Mouse (Mus musculus) embryonic fibroblast, embryonic 13.5 days (primary cell): ENCODE measurements around the gene Galnt10. TPM values are rescaled to one million over a fixed set of nuclear protein-coding genes. Genes with fewer than 3 reads are reported as not detected.
"Not testable (repeated sequence)": the region's sequence is repeated elsewhere in the genome, so short reads cannot be mapped to it uniquely, and the experiment has no call there.

Experiments
- H3K27ac ChIP-seq: 2 replicates; pipeline ENCODE4 v1.5.1; 2012; ENCODE audit warnings: low read length, control low read depth, inconsistent platforms; ENCODE audit not compliant: insufficient read depth
- H3K4me1 ChIP-seq: 2 replicates; pipeline ENCODE4 v1.6.1; 2011; ENCODE audit warnings: low read length; ENCODE audit not compliant: control insufficient read depth, insufficient read depth
- H3K4me3 ChIP-seq: 2 replicates; pipeline ENCODE4 v1.5.1; 2011; ENCODE audit warnings: mild to moderate bottlenecking, control low read depth, low read length; ENCODE audit not compliant: insufficient read depth
- CTCF ChIP-seq: IDR thresholded peaks from 2 replicates; pipeline ENCODE4 v1.5.1; 2011; ENCODE audit warnings: mild to moderate bottlenecking, control low read depth, low read length, moderate library complexity, borderline replicate concordance; ENCODE audit not compliant: insufficient read depth
- POLR2A ChIP-seq: IDR thresholded peaks from 2 replicates; pipeline ENCODE4 v1.6.1; 2011; ENCODE audit warnings: low read depth, mild to moderate bottlenecking, control low read depth, low read length, moderate library complexity
- polyA plus RNA-seq: library from polyadenylated mRNA; stranded (reverse); fragments of >200 nt; gene quantifications from 2 replicates; pipeline ENCODE4 v1.2.4, GENCODE M21; 2011; ENCODE audit warnings: low read depth; ENCODE audit not compliant: missing spikeins, insufficient read length

Gene Galnt10
- polyA plus RNA-seq, 1 experiment = 51.8 TPM

GRCm38 (mm10) chr11:57809732-57810098, 164.5 kb downstream of the Galnt10 start:
- H3K4me3 ChIP-seq = no peak overlapping the region
- TF ChIP-seq CTCF = no peak
- TF ChIP-seq POLR2A = no peak
- no peak overlapping the region for H3K27ac ChIP-seq
- H3K4me1 ChIP-seq = no peaks in the 10 kb centered on the region

GRCm38 (mm10) chr11:57811006-57811405, 165.8 kb downstream of the Galnt10 start:
- TF ChIP-seq CTCF (no peak), POLR2A (no peak)
- Histone ChIP-seq H3K4me1 (no peaks in the 10 kb centered on the region), H3K27ac (no peak overlapping the region), H3K4me3 (no peak overlapping the region)

GRCm38 (mm10) chr11:57812212-57812611, 167.0 kb downstream of the Galnt10 start:
- H3K4me1 ChIP-seq = no peaks in the 10 kb centered on the region
- TF ChIP-seq CTCF (no peak), POLR2A (no peak)
- no peak overlapping the region for H3K27ac ChIP-seq
- H3K4me3 ChIP-seq = no peak overlapping the region

- H3K4me1 ChIP-seq = no peaks in the 10 kb centered on the region
- H3K27ac ChIP-seq = no peak overlapping the region
- H3K4me3 ChIP-seq = no peak overlapping the region
- no peak for TF ChIP-seq POLR2A
- TF ChIP-seq CTCF = no peak
Measured at GRCm38 (mm10) chr11:57813641-57814040, 168.4 kb downstream of the Galnt10 start.

- Histone ChIP-seq H3K27ac (no peak overlapping the region), H3K4me3 (no peak overlapping the region), H3K4me1 (no peaks in the 10 kb centered on the region)
- TF ChIP-seq CTCF (no peak), POLR2A (no peak)
Measured at GRCm38 (mm10) chr11:57818189-57818588, 172.9 kb downstream of the Galnt10 start.

- TF ChIP-seq POLR2A = no peak
- peak; percentile 73 for TF ChIP-seq CTCF
- Histone ChIP-seq H3K27ac (no peak overlapping the region), H3K4me3 (no peak overlapping the region), H3K4me1 (no peaks in the 10 kb centered on the region)
Measured at GRCm38 (mm10) chr11:57819999-57820581, 174.8 kb downstream of the Galnt10 start.

- H3K4me3 ChIP-seq, H3K27ac ChIP-seq, H3K4me1 ChIP-seq: not testable (repeated sequence)
Measured at GRCm38 (mm10) chr11:57823159-57823558, 177.9 kb downstream of the Galnt10 start.

GRCm38 (mm10) chr11:57823714-57824113, 178.5 kb downstream of the Galnt10 start:
- no peaks in the 10 kb centered on the region for H3K4me1 ChIP-seq
- no peak overlapping the region for H3K4me3 ChIP-seq
- TF ChIP-seq CTCF (no peak), POLR2A (no peak)
- H3K27ac ChIP-seq = no peak overlapping the region

GRCm38 (mm10) chr11:57825234-57825633, 180.0 kb downstream of the Galnt10 start:
- not testable (repeated sequence) for H3K4me3 ChIP-seq, H3K4me1 ChIP-seq, H3K27ac ChIP-seq

- H3K4me1 ChIP-seq = no peaks in the 10 kb centered on the region
- no peak overlapping the region for H3K4me3 ChIP-seq
- H3K27ac ChIP-seq = no peak overlapping the region
- TF ChIP-seq POLR2A (no peak), CTCF (no peak)
Measured at GRCm38 (mm10) chr11:57827048-57827914, 182.0 kb downstream of the Galnt10 start.
